Mouse (Mus musculus): ENCODE measurements around the gene Lhx1.

DNA sequence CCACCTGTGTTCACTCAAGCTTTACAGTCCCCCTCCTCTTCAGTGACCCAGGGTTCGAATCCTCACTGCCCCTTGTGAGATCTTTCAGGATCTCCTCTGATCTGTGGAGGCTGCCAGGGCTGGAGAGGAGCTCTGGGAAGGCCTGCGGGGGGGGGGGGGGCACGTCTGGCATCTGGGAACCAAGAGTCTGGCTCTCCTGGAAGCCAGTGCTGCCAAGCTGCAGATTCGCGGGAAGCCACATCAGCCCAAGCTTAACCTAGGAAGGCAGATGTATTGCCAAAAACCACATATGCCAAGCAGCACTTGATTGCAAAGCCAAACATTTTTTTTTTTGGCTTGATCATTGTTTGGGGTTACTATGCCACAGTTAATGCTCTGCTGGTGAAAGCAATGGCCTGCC lies 36.2 kb upstream of the Lhx1 start:
- no peak for TF ChIP-seq CTCF (IDR thresholded peaks at IDR 0.05; ENCODE audit: low read depth)
- TF ChIP-seq EP300 (IDR thresholded peaks at IDR 0.05; ENCODE audit: low read depth) = no peak
